9 mouse cellular contexts compared by ENCODE assay signal in genomic region chr10:31331225-31331775, GRCm38 (mm10). TPM values are rescaled to one million over a fixed set of nuclear protein-coding genes. Genes with fewer than 3 reads are reported as not detected.
DNase-seq lines count a peak whose midpoint lies in the region; ATAC-seq and TF ChIP-seq lines count a peak whose summit lies in the region.
"Had no signal": no experiment of that assay in that cellular context is flagged by ENCODE, and none has a peak within 500 bp of the region (broad histone marks: within the 10 kb centered on the region; RNA-seq: fewer than 3 reads in every experiment).

No protein-coding gene starts in this region.

- H3K27ac ChIP-seq in kidney, embryonic 15.5 days, result no peak overlapping the region
- H3K27ac ChIP-seq in kidney, postnatal 0 days, result no peak overlapping the region
- H3K27ac ChIP-seq: lung, embryonic 15.5 days; stomach, embryonic 15.5 days had no signal

- DNase-seq in kidney, adult 18-20 months, result peak; percentile 4
- peak; percentile 47 for DNase-seq in MN1 (ENCODE audit: low spot score)
- DNase-seq in adrenal gland, postnatal 10 days, result peak; percentile 70
- DNase-seq in kidney, postnatal 0 days (ENCODE audit: low spot score), result no peak
- no peak for DNase-seq in layer of hippocampus, adult 9-10 months (ENCODE audit: low spot score)

- H3K4me2 ChIP-seq in kidney, embryonic 15.5 days, result no peak overlapping the region
- no peak overlapping the region for H3K4me2 ChIP-seq in kidney, postnatal 0 days (ENCODE audit: low read length)
- H3K4me2 ChIP-seq: lung, embryonic 15.5 days; stomach, embryonic 15.5 days had no signal

- H3K4me1 ChIP-seq in kidney, embryonic 15.5 days, result no peaks in the 10 kb centered on the region
- H3K4me1 ChIP-seq in kidney, postnatal 0 days (replicated peaks; ENCODE audit: insufficient read depth, low read length), result no peaks in the 10 kb centered on the region
- H3K4me1 ChIP-seq: lung, embryonic 15.5 days; stomach, embryonic 15.5 days had no signal

- H3K36me3 ChIP-seq in kidney, embryonic 15.5 days, result peaks cover 26% of the 10 kb centered on the region
- H3K36me3 ChIP-seq in kidney, postnatal 0 days (ENCODE audit: insufficient read depth, low read length), result peaks cover 12% of the 10 kb centered on the region
- H3K36me3 ChIP-seq: stomach, embryonic 15.5 days had no signal

- H3K9me3 ChIP-seq in kidney, embryonic 15.5 days (replicated peaks), result no peaks in the 10 kb centered on the region
- H3K9me3 ChIP-seq in kidney, postnatal 0 days (replicated peaks; ENCODE audit: low read length), result no peaks in the 10 kb centered on the region
- H3K9me3 ChIP-seq: lung, embryonic 15.5 days; stomach, embryonic 15.5 days had no signal

- TF ChIP-seq CTCF in kidney, postnatal 0 days (IDR thresholded peaks at IDR 0.05; ENCODE audit: low read depth), result no peak

- WGBS in kidney, embryonic 15.5 days, result 87% methylated on average over 4 of the region's 4 CpGs
- WGBS in kidney, postnatal 0 days, result 91% methylated on average over 4 of the region's 4 CpGs

- no peaks in the 10 kb centered on the region for H3K27me3 ChIP-seq in kidney, embryonic 15.5 days
- H3K27me3 ChIP-seq in kidney, postnatal 0 days (ENCODE audit: insufficient read depth, low read length), result no peaks in the 10 kb centered on the region
- H3K27me3 ChIP-seq: lung, embryonic 15.5 days; stomach, embryonic 15.5 days had no signal

- H3K4me3 ChIP-seq in kidney, embryonic 15.5 days (replicated peaks), result no peak overlapping the region
- no peak overlapping the region for H3K4me3 ChIP-seq in kidney, postnatal 0 days (replicated peaks; ENCODE audit: low read depth, low read length)
- H3K4me3 ChIP-seq: lung, embryonic 15.5 days; stomach, embryonic 15.5 days had no signal

- no peak for ATAC-seq in kidney, embryonic 15.5 days (replicated peaks; ENCODE audit: low FRiP score)
- ATAC-seq in kidney, postnatal 0 days (replicated peaks; ENCODE audit: low FRiP score, low read depth), result 0 out of 2 replicates have a peak, but pooled peaks have one; percentile 21
- ATAC-seq in frontal cortex, adult (ENCODE audit: low TSS enrichment), result no peak

- H3K9ac ChIP-seq in kidney, embryonic 15.5 days, result no peak overlapping the region
- no peak overlapping the region for H3K9ac ChIP-seq in kidney, postnatal 0 days (ENCODE audit: low read depth, low read length)
- H3K9ac ChIP-seq: lung, embryonic 15.5 days; stomach, embryonic 15.5 days had no signal

RNA-seq across cellular contexts. Expression of gene Hddc2, which starts 18.1 kb away (rescaled TPM):
- 73.4 and 77.0 TPM in 2 replicates for polyA plus RNA-seq in kidney, embryonic 15.5 days (2015; fragmentation: Nextera tagmentation; extraction: Ambion mirVana)
- total RNA-seq in adrenal gland, postnatal 10 days (2021), result 10 to 100 TPM; 36.8 to 45.7 TPM
- 87.8 and 96.4 TPM in 2 replicates for polyA plus RNA-seq in kidney, postnatal 0 days (2015; fragmentation: Nextera tagmentation; extraction: Ambion mirVana)

Comparison
In these comparisons a context has a peak if more than half of its experiments do, and no peak if none do; other contexts are left out.
1. DNase-seq: peak in kidney, adult 18-20 months (single experiment), MN1 (single experiment) and adrenal gland, postnatal 10 days (single experiment); none in kidney, postnatal 0 days (single experiment) and layer of hippocampus, adult 9-10 months (single experiment).